Mouse (Mus musculus): Measurements from ENCODE around the gene Ddx39b. TPM values are rescaled to one million over a fixed set of nuclear protein-coding genes. Genes with fewer than 3 reads are reported as not detected.
A peak's percentile ranks its signal among the peaks of the same experiment; 100 is the strongest.

Ddx39b gene
- polyA plus RNA-seq, 1 experiment, result 382 TPM

GRCm38 (mm10) chr17:35250348-35251120 is 9.0 kb downstream of the Ddx39b start:
- H3K27ac ChIP-seq (ENCODE audit: insufficient read depth, low read length), result no peak overlapping the region
- TF ChIP-seq CTCF (IDR thresholded peaks at IDR 0.05; ENCODE audit: extremely low read depth, insufficient read depth, low read length) (no peak), POLR2A (IDR thresholded peaks at IDR 0.05; ENCODE audit: extremely low read depth, insufficient read depth, low read length) (0 out of 2 replicates have a peak, but pooled peaks have one; percentile 12)
- H3K4me1 ChIP-seq (ENCODE audit: control insufficient read depth, insufficient read depth, low read length), result no peaks in the 10 kb centered on the region
- no peak overlapping the region for H3K4me3 ChIP-seq (ENCODE audit: insufficient read depth, low read length)

GRCm38 (mm10) chr17:35251162-35251719 is 9.7 kb downstream of the Ddx39b start:
- no peaks in the 10 kb centered on the region for H3K4me1 ChIP-seq (ENCODE audit: control insufficient read depth, insufficient read depth, low read length)
- no peak overlapping the region for H3K4me3 ChIP-seq (ENCODE audit: insufficient read depth, low read length)
- TF ChIP-seq CTCF (IDR thresholded peaks at IDR 0.05; ENCODE audit: extremely low read depth, insufficient read depth, low read length) (no peak), POLR2A (IDR thresholded peaks at IDR 0.05; ENCODE audit: extremely low read depth, insufficient read depth, low read length) (no peak)
- no peak overlapping the region for H3K27ac ChIP-seq (ENCODE audit: insufficient read depth, low read length)

- H3K4me3 ChIP-seq (ENCODE audit: insufficient read depth, low read length), result no peak overlapping the region
- TF ChIP-seq CTCF (IDR thresholded peaks at IDR 0.05; ENCODE audit: extremely low read depth, insufficient read depth, low read length), result no peak
- no peak for TF ChIP-seq POLR2A (IDR thresholded peaks at IDR 0.05; ENCODE audit: extremely low read depth, insufficient read depth, low read length)
- no peaks in the 10 kb centered on the region for H3K4me1 ChIP-seq (ENCODE audit: control insufficient read depth, insufficient read depth, low read length)
- no peak overlapping the region for H3K27ac ChIP-seq (ENCODE audit: insufficient read depth, low read length)
Measured at GRCm38 (mm10) chr17:35251981-35252380, 10.4 kb downstream of the Ddx39b start.

GRCm38 (mm10) chr17:35252619-35253292 is 11.2 kb downstream of the Ddx39b start:
- H3K4me3 ChIP-seq (ENCODE audit: insufficient read depth, low read length), result no peak overlapping the region
- no peak for TF ChIP-seq POLR2A (IDR thresholded peaks at IDR 0.05; ENCODE audit: extremely low read depth, insufficient read depth, low read length)
- no peak for TF ChIP-seq CTCF (IDR thresholded peaks at IDR 0.05; ENCODE audit: extremely low read depth, insufficient read depth, low read length)
- H3K4me1 ChIP-seq (ENCODE audit: control insufficient read depth, insufficient read depth, low read length), result no peaks in the 10 kb centered on the region
- no peak overlapping the region for H3K27ac ChIP-seq (ENCODE audit: insufficient read depth, low read length)

GRCm38 (mm10) chr17:35253293-35254093 is 11.9 kb downstream of the Ddx39b start:
- Histone ChIP-seq H3K4me3 (ENCODE audit: insufficient read depth, low read length) (no peak overlapping the region), H3K27ac (ENCODE audit: insufficient read depth, low read length) (no peak overlapping the region), H3K4me1 (ENCODE audit: control insufficient read depth, insufficient read depth, low read length) (no peaks in the 10 kb centered on the region)
- TF ChIP-seq POLR2A (IDR thresholded peaks at IDR 0.05; ENCODE audit: extremely low read depth, insufficient read depth, low read length), result no peak
- TF ChIP-seq CTCF (IDR thresholded peaks at IDR 0.05; ENCODE audit: extremely low read depth, insufficient read depth, low read length), result no peak

GRCm38 (mm10) chr17:35254241-35255098 is 12.9 kb downstream of the Ddx39b start:
- H3K4me1 ChIP-seq (ENCODE audit: control insufficient read depth, insufficient read depth, low read length), result no peaks in the 10 kb centered on the region
- TF ChIP-seq POLR2A (IDR thresholded peaks at IDR 0.05; ENCODE audit: extremely low read depth, insufficient read depth, low read length) (no peak), CTCF (IDR thresholded peaks at IDR 0.05; ENCODE audit: extremely low read depth, insufficient read depth, low read length) (peak; percentile 69)
- no peak overlapping the region for H3K27ac ChIP-seq (ENCODE audit: insufficient read depth, low read length)
- H3K4me3 ChIP-seq (ENCODE audit: insufficient read depth, low read length), result no peak overlapping the region

GRCm38 (mm10) chr17:35255301-35255700 is 13.8 kb downstream of the Ddx39b start:
- Histone ChIP-seq H3K4me1 (ENCODE audit: control insufficient read depth, insufficient read depth, low read length) (no peaks in the 10 kb centered on the region), H3K27ac (ENCODE audit: insufficient read depth, low read length) (no peak overlapping the region), H3K4me3 (ENCODE audit: insufficient read depth, low read length) (no peak overlapping the region)
- TF ChIP-seq POLR2A (IDR thresholded peaks at IDR 0.05; ENCODE audit: extremely low read depth, insufficient read depth, low read length) (no peak), CTCF (IDR thresholded peaks at IDR 0.05; ENCODE audit: extremely low read depth, insufficient read depth, low read length) (no peak)

- TF ChIP-seq CTCF (IDR thresholded peaks at IDR 0.05; ENCODE audit: extremely low read depth, insufficient read depth, low read length), result no peak
- no peak for TF ChIP-seq POLR2A (IDR thresholded peaks at IDR 0.05; ENCODE audit: extremely low read depth, insufficient read depth, low read length)
- no peak overlapping the region for H3K4me3 ChIP-seq (ENCODE audit: insufficient read depth, low read length)
- no peak overlapping the region for H3K27ac ChIP-seq (ENCODE audit: insufficient read depth, low read length)
- H3K4me1 ChIP-seq (ENCODE audit: control insufficient read depth, insufficient read depth, low read length), result no peaks in the 10 kb centered on the region
Measured at GRCm38 (mm10) chr17:35255704-35256103, 14.2 kb downstream of the Ddx39b start.

Data from cortical plate, adult 2 months (tissue).